Mouse (Mus musculus): ENCODE data around the gene Xpo4. TPM values are rescaled to one million over a fixed set of nuclear protein-coding genes. Genes with fewer than 3 reads are reported as not detected.

The Xpo4 gene
- polyA plus RNA-seq (2015; fragmentation: Nextera tagmentation; extraction: Ambion mirVana), result 17.5 and 19.3 TPM in 2 replicates

DNA sequence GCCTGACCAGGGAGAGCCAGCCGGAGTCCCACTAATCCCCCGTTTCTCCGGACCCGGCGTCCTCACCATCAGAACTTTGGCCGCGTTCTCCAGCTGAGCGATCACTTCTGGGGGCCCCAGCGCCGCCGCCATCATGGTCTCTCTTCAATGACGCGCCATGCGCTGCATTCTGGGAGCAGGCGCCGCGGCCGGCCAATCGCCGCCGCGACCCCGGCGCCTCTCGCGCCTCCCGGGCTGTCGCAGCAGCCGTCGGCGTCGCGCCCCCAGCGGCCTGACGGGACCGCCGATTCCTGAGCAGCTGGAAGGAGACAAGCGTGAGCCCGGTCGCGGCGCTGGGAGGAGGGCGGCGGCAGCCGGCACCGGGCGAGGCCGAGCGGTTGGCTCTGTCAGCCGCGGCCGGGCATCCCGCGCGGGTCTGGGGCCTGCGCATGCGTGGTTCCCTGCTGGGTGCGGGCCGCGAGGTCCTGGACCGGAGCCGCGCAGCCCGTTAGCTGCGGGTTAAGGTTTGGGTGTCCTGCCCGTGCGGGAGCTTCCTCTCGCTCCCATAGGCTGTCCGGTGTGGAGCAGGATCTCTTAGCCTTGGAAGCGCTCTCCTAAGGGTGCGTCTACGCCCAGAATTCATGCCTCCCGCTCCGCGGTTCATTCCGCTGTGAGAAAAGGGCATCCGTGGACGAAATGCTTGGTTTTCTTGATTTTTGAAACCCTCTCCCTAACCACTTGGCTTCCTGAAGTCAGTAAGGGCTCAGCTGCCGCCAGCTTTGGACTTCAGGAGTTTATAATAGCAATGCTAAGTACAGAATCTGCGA lies at the start of gene Xpo4:
Xpo4 (minus strand) TSS at position 609 of the 806 bp plus-strand sequence.
- H3K36me3 ChIP-seq, result peaks cover 9% of the 10 kb centered on the region; the same call in 1 of the 2 replicates
- peak within 1 kb of the TSS; percentile 85 for H3K4me3 ChIP-seq (replicated peaks)
- peak within 1 kb of the TSS; percentile 93 for H3K9ac ChIP-seq
- no peaks in the 10 kb centered on the region for H3K27me3 ChIP-seq
- no peaks in the 10 kb centered on the region for H3K9me3 ChIP-seq (replicated peaks)
- H3K4me2 ChIP-seq, result peak within 1 kb of the TSS; percentile 85
- DNase-seq, result peak; percentile 81
- H3K4me1 ChIP-seq (replicated peaks), result peaks cover 46% of the 10 kb centered on the region
- under 1% methylated on average over 79 of the region's 80 CpGs for WGBS (ENCODE audit: insufficient replicate concordance)
- peak within 1 kb of the TSS; percentile 97 for H3K27ac ChIP-seq
- peak; percentile 91 for ATAC-seq (ENCODE audit: low read depth)

DNA sequence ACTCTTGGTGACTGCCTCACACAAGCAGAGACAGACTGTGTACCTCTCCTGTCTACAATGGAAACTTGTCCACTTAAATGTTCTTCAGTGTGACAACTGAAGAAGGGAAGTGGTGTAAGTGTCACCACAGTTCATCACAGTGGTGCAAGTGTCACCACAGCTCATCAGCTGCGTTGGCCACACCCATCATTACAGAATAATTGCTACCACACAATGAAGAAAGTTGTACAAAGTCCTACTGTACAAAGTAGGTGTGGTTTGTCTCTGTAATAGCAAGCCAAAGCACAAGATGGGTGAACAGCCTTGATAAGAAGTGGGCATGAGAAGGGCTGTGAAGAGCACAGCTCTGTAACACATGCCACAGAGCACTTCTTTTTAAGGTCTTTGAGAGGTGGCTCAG lies 47.7 kb upstream of the Xpo4 start:
- WGBS (ENCODE audit: insufficient replicate concordance), result 32% methylated on average over 1 of the region's 1 CpGs
- ATAC-seq (ENCODE audit: low read depth), result peak; percentile 73
- Histone ChIP-seq H3K4me3 (replicated peaks) (no peak overlapping the region), H3K4me2 (no peak overlapping the region), H3K4me1 (replicated peaks) (peaks cover 54% of the 10 kb centered on the region), H3K9me3 (replicated peaks) (no peaks in the 10 kb centered on the region), H3K27me3 (no peaks in the 10 kb centered on the region), H3K27ac (no peak overlapping the region), H3K9ac (no peak overlapping the region), H3K36me3 (no peaks in the 10 kb centered on the region)
- DNase-seq, result no peak

DNA sequence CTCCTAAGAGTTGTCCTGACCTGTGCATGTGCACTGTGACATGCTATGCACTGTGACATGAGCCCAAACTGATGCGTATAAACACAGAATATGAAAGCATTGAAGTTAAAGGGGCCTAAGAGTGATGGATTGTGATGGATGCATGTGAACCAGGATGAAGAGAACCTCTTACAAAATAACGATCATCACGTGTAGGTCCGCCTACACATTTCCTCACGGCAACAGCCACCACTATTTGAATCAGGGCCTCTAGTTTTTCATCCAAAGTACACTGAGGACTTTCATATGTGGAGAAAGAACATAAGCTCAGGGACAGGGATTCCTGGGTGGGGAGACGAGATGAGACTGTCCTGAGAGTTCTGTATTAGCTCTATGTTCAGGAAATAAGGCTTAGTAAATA lies 45.8 kb upstream of the Xpo4 start:
- DNase-seq, result no peak
- Histone ChIP-seq H3K36me3 (no peaks in the 10 kb centered on the region), H3K4me1 (replicated peaks) (peaks cover 62% of the 10 kb centered on the region), H3K9me3 (replicated peaks) (no peaks in the 10 kb centered on the region), H3K9ac (no peak overlapping the region), H3K27me3 (no peaks in the 10 kb centered on the region), H3K4me3 (replicated peaks) (no peak overlapping the region), H3K27ac (no peak overlapping the region), H3K4me2 (no peak overlapping the region)
- no peak for ATAC-seq (ENCODE audit: low read depth)
- 82% methylated on average over 6 of the region's 6 CpGs for WGBS (ENCODE audit: insufficient replicate concordance)

DNA sequence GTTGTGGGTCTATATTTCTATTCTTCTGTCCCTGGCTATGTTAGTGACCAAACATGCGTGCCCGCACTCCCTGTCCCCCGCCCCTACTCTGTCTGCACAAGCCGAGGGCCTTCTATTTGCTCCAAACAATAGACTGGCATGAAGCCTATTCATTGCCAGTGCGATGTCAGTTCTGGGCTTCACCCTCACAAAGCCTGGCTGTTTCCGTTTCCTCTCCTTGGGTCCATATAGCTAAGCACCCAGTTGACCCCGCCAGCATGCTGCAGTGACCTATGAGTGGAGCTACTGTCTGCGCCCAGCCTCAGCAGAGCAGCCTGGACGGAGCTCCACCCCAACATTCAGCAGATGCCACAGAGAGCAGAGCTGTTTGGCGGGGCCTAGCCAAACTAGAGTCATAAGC lies 43.9 kb upstream of the Xpo4 start:
- no peaks in the 10 kb centered on the region for H3K36me3 ChIP-seq
- DNase-seq (no peak), ATAC-seq (ENCODE audit: low read depth) (no peak)
- 69% methylated on average over 10 of the region's 10 CpGs for WGBS (ENCODE audit: insufficient replicate concordance)
- no peak overlapping the region for H3K4me2 ChIP-seq
- no peaks in the 10 kb centered on the region for H3K9me3 ChIP-seq (replicated peaks)
- H3K4me3 ChIP-seq (replicated peaks), result no peak overlapping the region
- no peak overlapping the region for H3K9ac ChIP-seq
- H3K27ac ChIP-seq, result no peak overlapping the region
- peaks cover 62% of the 10 kb centered on the region for H3K4me1 ChIP-seq (replicated peaks)
- H3K27me3 ChIP-seq, result no peaks in the 10 kb centered on the region

DNA sequence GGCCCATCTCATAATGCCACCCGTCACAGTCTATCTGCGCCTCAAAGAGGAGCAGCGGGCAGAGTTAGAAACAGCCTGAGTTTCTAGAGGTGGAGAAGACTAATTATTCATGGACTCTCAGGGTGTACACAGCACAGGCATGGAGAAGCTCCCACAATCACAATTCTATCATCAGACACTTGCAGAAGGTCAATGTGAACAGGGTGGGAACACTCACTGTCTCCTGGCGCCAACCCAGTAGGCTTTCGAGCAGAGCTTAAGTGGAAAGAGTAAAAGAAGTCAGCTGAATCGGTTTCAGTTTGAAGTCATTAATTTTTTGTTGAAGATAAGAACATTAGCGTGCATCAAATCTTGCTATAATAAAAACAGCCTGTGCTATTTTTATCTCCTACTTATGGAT lies 43.4 kb upstream of the Xpo4 start:
- 81% methylated on average over 7 of the region's 7 CpGs for WGBS (ENCODE audit: insufficient replicate concordance)
- Histone ChIP-seq H3K4me2 (no peak overlapping the region), H3K27me3 (no peaks in the 10 kb centered on the region), H3K36me3 (no peaks in the 10 kb centered on the region), H3K4me3 (replicated peaks) (no peak overlapping the region), H3K9me3 (replicated peaks) (no peaks in the 10 kb centered on the region), H3K9ac (no peak overlapping the region), H3K27ac (no peak overlapping the region), H3K4me1 (replicated peaks) (peaks cover 59% of the 10 kb centered on the region)
- DNase-seq, result no peak
- ATAC-seq (ENCODE audit: low read depth), result no peak

DNA sequence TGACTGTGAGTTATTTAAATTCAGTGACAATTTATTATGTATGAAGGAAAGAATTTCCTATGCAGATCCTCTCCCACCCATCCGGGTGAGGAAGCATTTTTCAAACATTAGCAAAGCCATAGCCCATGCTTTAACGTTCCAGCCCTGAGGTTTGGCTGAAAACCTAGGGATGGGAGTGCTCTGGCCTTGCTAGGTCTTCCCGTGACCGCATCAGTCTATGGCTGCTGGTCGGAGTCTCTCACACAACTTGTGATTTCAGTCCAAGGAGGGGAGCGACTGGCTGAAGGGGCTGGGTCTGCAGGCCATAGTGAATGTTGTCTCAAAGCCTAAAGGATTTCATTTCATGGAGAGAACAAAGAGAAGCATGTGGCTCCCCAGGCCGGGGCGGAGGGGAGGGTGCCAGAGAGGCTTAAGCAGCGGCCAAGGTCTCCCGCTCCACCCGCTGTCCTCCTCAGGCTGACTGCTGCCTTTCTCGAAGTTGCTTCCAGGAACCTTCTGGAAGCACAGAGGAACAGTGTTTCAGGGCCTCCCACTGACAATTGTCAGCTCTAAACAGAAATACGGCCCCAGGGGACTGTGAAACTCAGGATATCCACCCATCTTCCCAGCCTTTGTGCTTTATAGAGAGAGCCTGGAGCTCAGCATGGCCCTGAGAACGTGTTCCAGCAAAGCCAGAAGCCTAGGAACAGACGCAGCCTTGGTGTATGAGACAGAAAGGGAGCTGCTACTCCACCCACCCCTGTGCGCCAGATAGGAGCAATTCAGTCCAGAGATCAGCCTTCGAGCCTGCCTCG lies 42.1 kb upstream of the Xpo4 start:
- Histone ChIP-seq H3K4me3 (replicated peaks) (no peak overlapping the region), H3K4me2 (no peak overlapping the region), H3K9me3 (replicated peaks) (no peaks in the 10 kb centered on the region), H3K4me1 (replicated peaks) (peaks cover 46% of the 10 kb centered on the region), H3K27me3 (no peaks in the 10 kb centered on the region), H3K9ac (peak overlapping the region; percentile 18; the same call in 1 of the 2 replicates), H3K36me3 (no peaks in the 10 kb centered on the region), H3K27ac (peak overlapping the region; percentile 35; the same call in 1 of the 2 replicates)
- 66% methylated on average over 18 of the region's 18 CpGs for WGBS (ENCODE audit: insufficient replicate concordance)
- DNase-seq (no peak), ATAC-seq (ENCODE audit: low read depth) (peak; percentile 74)

DNA sequence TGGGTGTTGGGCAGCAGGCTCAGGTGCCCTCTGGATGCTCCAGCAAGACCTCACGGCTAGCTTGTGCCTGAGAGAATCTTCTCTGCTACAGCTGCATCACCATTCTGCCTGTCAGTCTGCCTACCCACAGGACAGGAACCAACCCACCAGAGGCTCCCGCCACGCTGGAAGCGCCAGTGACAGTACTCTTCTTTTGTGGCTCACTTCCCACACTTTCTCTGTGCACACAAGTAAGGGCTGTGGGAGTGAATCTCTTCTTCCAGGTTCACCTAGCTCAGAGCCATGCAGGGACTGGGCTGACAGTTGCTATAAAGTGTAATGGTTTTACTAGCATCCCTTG lies 41.5 kb upstream of the Xpo4 start:
- Histone ChIP-seq H3K36me3 (no peaks in the 10 kb centered on the region), H3K4me2 (no peak overlapping the region), H3K9me3 (replicated peaks) (no peaks in the 10 kb centered on the region), H3K4me3 (replicated peaks) (no peak overlapping the region), H3K4me1 (replicated peaks) (peaks cover 47% of the 10 kb centered on the region), H3K27me3 (no peaks in the 10 kb centered on the region), H3K27ac (no peak overlapping the region), H3K9ac (no peak overlapping the region)
- WGBS (ENCODE audit: insufficient replicate concordance), result 77% methylated on average over 4 of the region's 4 CpGs
- no peak for DNase-seq
- no peak for ATAC-seq (ENCODE audit: low read depth)

DNA sequence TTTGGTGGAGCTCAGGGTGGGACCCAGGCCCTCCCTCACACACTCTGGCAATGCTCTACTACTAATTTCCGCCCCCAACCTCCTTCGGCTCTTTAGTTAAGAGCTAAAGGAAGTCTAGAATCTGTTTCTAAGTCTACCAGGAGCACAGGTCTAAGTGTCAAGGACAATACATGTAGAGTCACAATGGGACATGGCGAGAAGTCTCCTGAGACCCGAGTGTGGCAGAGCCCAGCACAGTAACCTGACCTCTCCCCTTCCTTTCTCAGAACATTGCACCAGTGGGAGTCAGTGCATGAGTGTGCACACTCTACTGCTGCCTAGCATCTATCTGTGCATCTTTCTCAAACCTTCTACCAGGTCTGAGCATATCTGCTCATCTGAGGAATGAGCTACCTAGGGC lies 40.5 kb upstream of the Xpo4 start:
- Histone ChIP-seq H3K4me2 (no peak overlapping the region), H3K9ac (no peak overlapping the region), H3K36me3 (no peaks in the 10 kb centered on the region), H3K4me1 (replicated peaks) (peaks cover 40% of the 10 kb centered on the region), H3K4me3 (replicated peaks) (no peak overlapping the region), H3K27ac (no peak overlapping the region), H3K27me3 (no peaks in the 10 kb centered on the region), H3K9me3 (replicated peaks) (no peaks in the 10 kb centered on the region)
- ATAC-seq (ENCODE audit: low read depth) (no peak), DNase-seq (no peak)
- WGBS (ENCODE audit: insufficient replicate concordance), result 73% methylated on average over 4 of the region's 4 CpGs

DNA sequence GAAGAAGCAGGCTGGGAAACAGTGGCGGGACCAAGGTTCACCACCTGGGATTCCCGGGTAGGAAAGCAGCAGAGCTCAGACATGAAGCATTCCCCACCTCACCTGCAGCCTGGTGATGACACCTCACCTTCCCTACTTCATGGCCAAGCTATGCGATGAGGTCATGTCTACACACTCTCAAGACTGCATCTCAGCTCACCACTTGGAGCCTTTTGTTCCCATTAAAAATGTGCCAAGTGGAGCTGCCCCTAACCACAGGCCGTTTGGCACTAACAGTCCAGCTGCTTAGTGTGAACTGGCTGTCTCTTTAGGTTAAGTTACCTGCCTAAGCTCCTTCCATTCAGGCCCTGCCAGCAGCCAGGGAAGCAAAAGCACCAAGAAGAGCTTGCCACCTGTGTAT lies 39.8 kb upstream of the Xpo4 start:
- H3K4me3 ChIP-seq (replicated peaks), result no peak overlapping the region
- H3K27ac ChIP-seq, result no peak overlapping the region
- no peak overlapping the region for H3K4me2 ChIP-seq
- H3K9ac ChIP-seq, result no peak overlapping the region
- DNase-seq (no peak), ATAC-seq (ENCODE audit: low read depth) (no peak)
- H3K9me3 ChIP-seq (replicated peaks), result no peaks in the 10 kb centered on the region
- H3K27me3 ChIP-seq, result no peaks in the 10 kb centered on the region
- H3K36me3 ChIP-seq, result peaks cover 2% of the 10 kb centered on the region
- H3K4me1 ChIP-seq (replicated peaks), result peaks cover 34% of the 10 kb centered on the region
- 74% methylated on average over 4 of the region's 4 CpGs for WGBS (ENCODE audit: insufficient replicate concordance)

DNA sequence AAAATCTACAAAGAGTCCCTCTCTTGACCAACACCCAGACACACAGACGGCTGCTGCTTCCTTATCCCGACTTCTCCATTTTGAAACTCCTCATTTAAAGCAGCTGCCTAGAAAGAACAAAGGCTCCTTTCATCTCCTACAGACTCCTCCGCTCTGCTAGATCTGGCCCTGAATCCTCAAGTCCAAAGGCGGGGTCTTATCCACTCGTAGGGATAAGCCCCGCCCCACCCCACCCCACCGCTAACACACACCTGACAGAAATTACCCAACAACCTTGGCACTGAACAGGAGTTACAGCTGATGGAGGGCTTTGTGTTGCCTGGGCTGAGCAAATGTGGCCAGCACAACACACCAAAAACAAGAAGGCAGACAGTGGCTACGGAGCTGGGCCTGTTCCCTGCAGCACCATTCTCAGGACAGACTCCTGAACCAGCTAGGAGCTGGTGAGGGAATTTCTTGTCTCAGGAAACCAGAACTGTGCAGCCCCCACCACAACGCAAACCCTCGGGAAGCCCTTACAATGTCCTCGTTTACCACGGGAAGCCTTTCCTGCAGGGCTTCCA lies 36.8 kb upstream of the Xpo4 start:
- no peak overlapping the region for H3K4me2 ChIP-seq
- ATAC-seq (ENCODE audit: low read depth), result no peak

DNA sequence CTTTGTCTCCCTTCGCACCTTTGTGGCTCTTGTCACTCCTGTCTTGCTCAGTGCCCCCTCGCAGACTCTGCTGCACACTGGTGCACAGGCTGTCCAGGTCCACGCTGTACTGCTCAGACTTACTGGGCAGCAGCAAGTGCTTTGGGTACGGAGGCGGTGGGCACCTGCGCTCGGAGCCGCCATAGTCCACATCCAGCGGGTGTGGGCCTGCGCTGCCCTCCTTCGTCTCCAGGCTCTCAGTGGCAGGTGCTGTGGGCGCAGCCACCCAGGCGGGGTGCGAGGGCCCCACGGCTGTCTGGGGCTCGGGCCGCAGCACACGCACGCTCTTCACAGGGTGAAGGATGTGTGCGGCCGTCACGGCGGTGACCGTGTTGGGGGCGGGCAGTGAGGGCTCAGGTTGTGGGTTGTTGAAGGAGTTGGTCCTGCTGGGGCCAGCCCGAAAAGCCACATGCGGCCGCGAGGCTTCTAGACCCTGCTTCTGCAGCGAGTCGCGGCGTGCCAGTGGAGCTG lies 34.3 kb upstream of the Xpo4 start:
- Histone ChIP-seq H3K27ac (no peak overlapping the region), H3K36me3 (peaks cover 40% of the 10 kb centered on the region), H3K9me3 (replicated peaks) (no peaks in the 10 kb centered on the region), H3K27me3 (no peaks in the 10 kb centered on the region), H3K4me2 (no peak overlapping the region), H3K4me3 (replicated peaks) (no peak overlapping the region), H3K9ac (no peak overlapping the region), H3K4me1 (replicated peaks) (peaks cover 5% of the 10 kb centered on the region; the same call in 1 of the 2 replicates)
- ATAC-seq (ENCODE audit: low read depth), result no peak
- WGBS (ENCODE audit: insufficient replicate concordance), result 93% methylated on average over 33 of the region's 33 CpGs
- no peak for DNase-seq

More for the DNA sequence above, 36.8 kb upstream of the Xpo4 start:
- no peak overlapping the region for H3K27ac ChIP-seq
- peaks cover 18% of the 10 kb centered on the region for H3K36me3 ChIP-seq
- 66% methylated on average over 12 of the region's 12 CpGs for WGBS (ENCODE audit: insufficient replicate concordance)
- H3K9me3 ChIP-seq (replicated peaks), result no peaks in the 10 kb centered on the region
- H3K4me3 ChIP-seq (replicated peaks), result no peak overlapping the region
- DNase-seq, result no peak
- peaks cover 5% of the 10 kb centered on the region; the same call in 1 of the 2 replicates for H3K4me1 ChIP-seq (replicated peaks)
- H3K9ac ChIP-seq, result no peak overlapping the region
- H3K27me3 ChIP-seq, result no peaks in the 10 kb centered on the region

Measured in liver, embryonic 13.5 days (tissue).